Mouse (Mus musculus): ENCODE data around the gene Flad1. TPM values are rescaled to one million over a fixed set of nuclear protein-coding genes. Genes with fewer than 3 reads are reported as not detected.
A peak's percentile ranks its signal among the peaks of the same experiment; 100 is the strongest.

Gene Flad1
- polyA plus RNA-seq (2015; fragmentation: Nextera tagmentation; extraction: Ambion mirVana) = 28.8 and 29.8 TPM in 2 replicates

DNA sequence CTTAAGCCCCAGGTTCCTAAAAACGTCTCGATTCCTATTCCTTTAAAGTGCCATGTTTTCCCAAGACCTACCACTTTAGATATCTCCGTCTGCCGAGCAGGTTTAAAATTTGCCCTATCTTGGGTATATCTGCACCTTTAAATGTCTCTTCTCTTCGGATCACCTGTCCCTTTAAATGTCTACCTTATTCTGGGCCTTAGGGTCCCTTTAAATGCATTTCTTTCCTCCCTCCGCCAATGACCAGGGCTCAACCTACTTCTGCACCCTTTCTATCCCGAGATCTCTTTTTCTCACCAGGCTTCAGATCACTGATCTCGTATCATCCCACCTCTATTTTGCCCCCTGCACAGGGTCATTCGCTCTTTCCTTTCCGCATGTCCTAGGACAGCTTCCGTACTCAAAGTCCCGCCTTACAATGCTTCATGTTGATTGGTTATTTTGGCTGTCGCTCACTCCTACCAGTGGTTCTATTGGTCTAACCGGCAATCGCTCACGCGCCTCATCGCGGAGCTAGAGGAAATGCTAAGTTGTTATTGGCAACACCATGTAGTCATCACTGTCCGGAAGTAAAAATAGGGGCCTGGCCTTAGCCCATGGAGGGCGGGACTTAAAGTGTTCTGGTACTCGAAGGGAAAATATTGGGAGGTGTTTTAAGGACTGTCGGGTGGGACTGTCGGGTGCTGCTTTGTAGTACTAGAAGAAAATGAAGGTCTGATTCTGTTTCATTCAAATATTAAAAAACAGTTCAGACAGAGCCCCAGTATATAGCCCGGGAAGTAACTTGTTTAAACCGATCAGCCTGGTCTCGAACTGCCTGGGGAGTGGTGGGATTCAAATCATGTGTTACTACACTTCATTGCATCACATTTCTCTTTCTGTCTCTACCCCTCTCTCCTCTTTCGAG, at the start of gene Flad1:
Gene Flad1 (minus strand): TSS at position 381 of the 904 bp plus-strand sequence.
- peaks cover 25% of the 10 kb centered on the region for H3K36me3 ChIP-seq (ENCODE audit: insufficient read depth, low read length)
- no peaks in the 10 kb centered on the region for H3K9me3 ChIP-seq (replicated peaks; ENCODE audit: low read length)
- TF ChIP-seq CTCF (IDR thresholded peaks at IDR 0.05; ENCODE audit: low read depth) = no peak
- peak within 1 kb of the TSS; percentile 79 for H3K4me2 ChIP-seq (ENCODE audit: low read length)
- peak within 1 kb of the TSS; percentile 71 for H3K27ac ChIP-seq
- peak within 1 kb of the TSS; percentile 50 for H3K4me3 ChIP-seq (replicated peaks; ENCODE audit: low read depth, low read length)
- no peaks in the 10 kb centered on the region for H3K27me3 ChIP-seq (ENCODE audit: insufficient read depth, low read length)
- DNase-seq (ENCODE audit: low spot score) (peak; percentile 99), ATAC-seq (replicated peaks; ENCODE audit: low FRiP score, low read depth) (peak; percentile 99)
- H3K4me1 ChIP-seq (replicated peaks; ENCODE audit: insufficient read depth, low read length) = peaks cover 8% of the 10 kb centered on the region
- H3K9ac ChIP-seq (ENCODE audit: low read depth, low read length) = peak within 1 kb of the TSS; percentile 60
- 6% methylated on average over 28 of the region's 28 CpGs for WGBS

DNA sequence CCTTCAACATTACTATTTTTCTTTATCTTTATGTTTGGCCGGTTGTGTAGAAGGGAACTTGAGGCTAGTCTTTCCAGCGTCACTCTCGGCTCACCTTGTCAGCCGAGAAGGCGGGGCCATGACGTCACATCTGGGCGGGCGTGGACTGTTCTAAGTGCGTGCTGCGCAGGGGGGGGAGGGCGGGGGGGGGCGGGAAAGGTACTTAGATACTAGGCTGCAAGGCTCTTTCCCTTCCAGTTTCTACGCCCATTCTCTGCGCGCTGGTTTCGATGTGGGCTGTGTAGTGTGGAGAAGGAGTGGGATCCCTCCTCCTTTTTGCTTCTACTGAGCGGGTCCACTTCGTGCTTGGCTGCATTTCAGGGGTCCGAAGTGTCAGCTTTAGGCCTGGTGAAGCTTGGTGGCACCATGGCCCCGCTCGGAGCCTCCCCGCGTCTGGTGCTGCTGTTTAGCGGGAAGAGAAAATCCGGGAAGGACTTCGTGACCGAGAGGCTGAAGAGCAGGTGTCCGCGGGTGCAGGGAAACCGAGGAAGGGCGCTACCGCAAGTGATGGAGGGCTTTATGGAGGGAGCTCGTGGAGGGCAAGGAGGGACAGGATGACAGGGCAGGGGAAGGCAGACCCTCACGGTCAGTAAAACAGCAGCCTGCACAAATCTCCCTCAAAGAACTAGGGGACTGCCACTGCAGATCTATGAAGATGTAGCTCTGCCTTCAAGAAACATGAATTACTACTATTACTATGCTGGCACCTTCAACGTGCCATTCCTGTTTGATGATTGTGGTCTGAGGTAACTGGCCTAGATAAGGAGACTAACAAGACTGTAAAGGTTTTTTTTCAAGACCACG, 47.5 kb upstream of the Flad1 start:
- H3K4me3 ChIP-seq (replicated peaks; ENCODE audit: low read depth, low read length) = peak overlapping the region; percentile 60
- peak overlapping the region; percentile 82 for H3K4me2 ChIP-seq (ENCODE audit: low read length)
- peak overlapping the region; percentile 70 for H3K9ac ChIP-seq (ENCODE audit: low read depth, low read length)
- WGBS = under 1% methylated on average over 36 of the region's 36 CpGs
- ATAC-seq (replicated peaks; ENCODE audit: low FRiP score, low read depth) = peak; percentile 88
- no peaks in the 10 kb centered on the region for H3K36me3 ChIP-seq (ENCODE audit: insufficient read depth, low read length)
- H3K27ac ChIP-seq = peak overlapping the region; percentile 79; the same call in 1 of the 2 replicates
- DNase-seq (ENCODE audit: low spot score) = peak; percentile 89
- H3K9me3 ChIP-seq (replicated peaks; ENCODE audit: low read length) = no peaks in the 10 kb centered on the region
- peaks cover 8% of the 10 kb centered on the region for H3K4me1 ChIP-seq (replicated peaks; ENCODE audit: insufficient read depth, low read length)
- H3K27me3 ChIP-seq (ENCODE audit: insufficient read depth, low read length) = no peaks in the 10 kb centered on the region
- no peak for TF ChIP-seq CTCF (IDR thresholded peaks at IDR 0.05; ENCODE audit: low read depth)

DNA sequence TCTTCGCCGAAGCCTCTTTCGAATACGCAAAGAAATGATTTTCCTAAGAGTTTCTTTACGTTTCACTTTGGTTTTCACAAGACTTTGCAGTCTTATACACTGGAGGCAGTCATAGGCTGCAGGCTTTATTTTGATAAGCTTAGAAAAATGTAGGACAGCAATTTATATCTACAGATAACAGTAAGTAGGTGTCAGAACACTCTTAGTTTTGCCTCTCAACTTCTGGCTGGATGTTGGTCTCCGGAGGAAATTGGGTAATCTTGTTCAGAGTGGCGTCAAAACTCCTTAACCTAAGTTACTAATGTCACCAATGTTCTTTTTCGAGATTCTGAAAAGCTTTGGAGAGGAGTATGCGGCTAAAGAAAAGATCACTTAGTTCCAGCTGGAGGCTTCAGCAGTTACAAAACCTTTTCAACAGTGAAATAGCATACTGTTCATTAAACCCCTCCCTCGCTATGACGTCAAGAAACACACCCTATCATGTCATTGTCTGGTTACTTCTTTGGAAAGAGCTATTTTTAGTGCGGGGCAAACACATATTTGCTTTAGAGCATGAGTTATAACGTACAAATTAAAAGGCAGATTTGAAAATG, 46.8 kb upstream of the Flad1 start:
- Histone ChIP-seq H3K27me3 (ENCODE audit: insufficient read depth, low read length) (no peaks in the 10 kb centered on the region), H3K27ac (0 out of 2 replicates have a peak overlapping the region, but pooled peaks have one; percentile 79), H3K9ac (ENCODE audit: low read depth, low read length) (no peak overlapping the region; the same call in 1 of the 2 replicates), H3K36me3 (ENCODE audit: insufficient read depth, low read length) (no peaks in the 10 kb centered on the region), H3K9me3 (replicated peaks; ENCODE audit: low read length) (no peaks in the 10 kb centered on the region), H3K4me2 (ENCODE audit: low read length) (peak overlapping the region; percentile 82), H3K4me3 (replicated peaks; ENCODE audit: low read depth, low read length) (peak overlapping the region; percentile 60), H3K4me1 (replicated peaks; ENCODE audit: insufficient read depth, low read length) (peaks cover 8% of the 10 kb centered on the region)
- WGBS = 40% methylated on average over 13 of the region's 13 CpGs
- no peak for TF ChIP-seq CTCF (IDR thresholded peaks at IDR 0.05; ENCODE audit: low read depth)
- ATAC-seq (replicated peaks; ENCODE audit: low FRiP score, low read depth) = peak; percentile 37; the same call in 1 of the 2 replicates
- DNase-seq (ENCODE audit: low spot score) = no peak

DNA sequence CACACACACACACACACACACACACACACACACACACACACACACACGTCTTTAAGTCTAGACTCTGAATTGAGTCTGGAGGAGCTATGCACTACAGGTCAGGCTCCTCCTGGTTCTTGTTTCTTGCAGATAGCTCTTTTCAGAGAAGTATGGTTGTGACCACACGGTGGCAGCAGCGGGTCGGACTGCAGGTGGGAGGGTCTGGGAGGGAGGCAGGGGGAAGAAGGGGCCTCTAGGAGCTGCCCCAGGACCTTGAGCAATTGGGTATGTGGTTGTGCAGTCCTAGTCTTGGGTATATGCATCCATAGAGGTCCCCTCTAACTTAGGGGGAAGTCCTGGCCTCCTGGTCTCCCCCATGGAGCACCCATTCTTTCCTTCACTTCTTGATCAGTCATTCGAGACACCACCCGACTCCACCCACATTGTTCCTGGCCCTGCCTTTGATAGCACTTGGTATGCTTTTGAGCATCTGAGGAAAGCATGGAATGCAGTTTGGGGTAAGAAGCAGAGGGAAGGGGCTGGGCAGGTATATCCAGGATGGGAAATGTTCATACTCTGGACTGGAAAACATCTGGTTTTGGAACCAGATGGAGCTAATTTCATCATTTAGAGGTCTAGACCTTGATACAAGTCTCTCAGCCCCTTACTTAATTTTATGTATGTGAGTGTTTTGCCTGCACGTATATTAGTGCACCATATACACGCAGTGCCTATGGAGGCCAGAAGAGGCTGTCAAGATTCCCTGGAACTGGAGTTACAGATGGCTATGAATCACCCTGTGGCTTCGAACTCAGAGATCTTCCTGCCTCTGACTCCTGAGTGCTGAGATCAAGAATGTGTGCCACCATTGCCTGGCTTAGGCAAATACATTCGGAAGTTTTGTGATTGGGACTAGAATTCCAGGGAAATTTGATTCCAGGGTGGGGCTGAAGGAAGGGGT, 45.3 kb upstream of the Flad1 start:
- Histone ChIP-seq H3K36me3 (ENCODE audit: insufficient read depth, low read length) (no peaks in the 10 kb centered on the region), H3K27ac (no peak overlapping the region), H3K9ac (ENCODE audit: low read depth, low read length) (no peak overlapping the region), H3K9me3 (replicated peaks; ENCODE audit: low read length) (no peaks in the 10 kb centered on the region), H3K4me3 (replicated peaks; ENCODE audit: low read depth, low read length) (no peak overlapping the region), H3K27me3 (ENCODE audit: insufficient read depth, low read length) (no peaks in the 10 kb centered on the region), H3K4me2 (ENCODE audit: low read length) (no peak overlapping the region), H3K4me1 (replicated peaks; ENCODE audit: insufficient read depth, low read length) (peaks cover 8% of the 10 kb centered on the region)
- TF ChIP-seq CTCF (IDR thresholded peaks at IDR 0.05; ENCODE audit: low read depth) = peak; percentile 82
- DNase-seq (ENCODE audit: low spot score) (peak; percentile 73), ATAC-seq (replicated peaks; ENCODE audit: low FRiP score, low read depth) (0 out of 2 replicates have a peak, but pooled peaks have one; percentile 53)
- 33% methylated on average over 10 of the region's 10 CpGs for WGBS

DNA sequence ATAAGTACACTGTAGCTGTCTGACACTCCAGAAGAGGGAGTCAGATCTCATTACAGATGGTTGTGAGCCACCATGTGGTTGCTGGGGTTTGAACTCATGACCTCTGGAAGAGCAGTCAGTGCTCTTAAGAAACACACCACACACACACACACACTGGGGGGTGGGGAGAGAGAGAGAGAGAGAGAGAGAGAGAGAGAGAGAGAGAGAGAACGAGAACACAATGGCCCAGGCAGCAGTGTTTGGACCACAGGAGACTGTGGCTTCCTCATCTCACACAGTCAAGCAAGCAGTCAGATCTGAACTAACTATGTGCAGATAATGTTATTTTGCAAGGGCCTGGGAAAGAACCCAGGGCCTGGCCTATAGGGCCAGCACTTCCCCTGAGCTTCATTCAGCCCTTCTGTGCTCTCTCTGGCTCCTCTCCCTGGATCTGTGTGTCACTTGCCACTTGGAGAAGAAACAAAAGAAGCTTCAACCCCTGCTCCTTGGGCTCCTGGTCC, 44.2 kb upstream of the Flad1 start:
- no peak overlapping the region for H3K4me3 ChIP-seq (replicated peaks; ENCODE audit: low read depth, low read length)

More for the DNA sequence above, 44.2 kb upstream of the Flad1 start:
- TF ChIP-seq CTCF (IDR thresholded peaks at IDR 0.05; ENCODE audit: low read depth) = no peak
- no peak overlapping the region for H3K9ac ChIP-seq (ENCODE audit: low read depth, low read length)
- DNase-seq (ENCODE audit: low spot score) (no peak), ATAC-seq (replicated peaks; ENCODE audit: low FRiP score, low read depth) (no peak)
- H3K27ac ChIP-seq = no peak overlapping the region
- H3K9me3 ChIP-seq (replicated peaks; ENCODE audit: low read length) = no peaks in the 10 kb centered on the region
- 57% methylated on average over 1 of the region's 1 CpGs for WGBS
- no peaks in the 10 kb centered on the region for H3K36me3 ChIP-seq (ENCODE audit: insufficient read depth, low read length)
- no peaks in the 10 kb centered on the region for H3K27me3 ChIP-seq (ENCODE audit: insufficient read depth, low read length)
- H3K4me2 ChIP-seq (ENCODE audit: low read length) = no peak overlapping the region
- H3K4me1 ChIP-seq (replicated peaks; ENCODE audit: insufficient read depth, low read length) = peaks cover 8% of the 10 kb centered on the region

All from kidney, postnatal 0 days (tissue).